Mouse (Mus musculus): ENCODE results near the gene Diablo. TPM values are rescaled to one million over a fixed set of nuclear protein-coding genes. Genes with fewer than 3 reads are reported as not detected.

The Diablo gene
- total and polyA plus RNA-seq, 2 experiments from 2014 or later: 73.2 to 97.6 TPM

GRCm38 (mm10) chr5:123533801-123534200, 9.8 kb upstream of the Diablo start:
- H3K27me3 ChIP-seq (ENCODE audit: insufficient read depth, low read length): no peaks in the 10 kb centered on the region
- ATAC-seq (no peak), DNase-seq (no peak)
- H3K27ac ChIP-seq (ENCODE audit: low read depth, low read length): no peak overlapping the region
- no peaks in the 10 kb centered on the region for H3K9me3 ChIP-seq (ENCODE audit: low read length)
- no peak for TF ChIP-seq CTCF (IDR thresholded peaks at IDR 0.05; ENCODE audit: low read depth)
- no peaks in the 10 kb centered on the region for H3K4me1 ChIP-seq (ENCODE audit: insufficient read depth)
- peaks cover 79% of the 10 kb centered on the region for H3K36me3 ChIP-seq (ENCODE audit: insufficient read depth)
- H3K9ac ChIP-seq: no peak overlapping the region
- no peak overlapping the region for H3K4me3 ChIP-seq (ENCODE audit: low read depth, low read length)
- 94% methylated on average over 10 of the region's 10 CpGs for WGBS
- H3K4me2 ChIP-seq (ENCODE audit: low read depth): no peak overlapping the region

GRCm38 (mm10) chr5:123530056-123530455, 6.1 kb upstream of the Diablo start:
- H3K4me2 ChIP-seq (ENCODE audit: low read depth): no peak overlapping the region
- ATAC-seq: no peak
- WGBS: 87% methylated on average over 8 of the region's 8 CpGs
- H3K9ac ChIP-seq: no peak overlapping the region
- no peak for DNase-seq
- no peaks in the 10 kb centered on the region for H3K27me3 ChIP-seq (ENCODE audit: insufficient read depth, low read length)
- H3K9me3 ChIP-seq (ENCODE audit: low read length): no peaks in the 10 kb centered on the region
- no peaks in the 10 kb centered on the region for H3K4me1 ChIP-seq (ENCODE audit: insufficient read depth)
- H3K4me3 ChIP-seq (ENCODE audit: low read depth, low read length): no peak overlapping the region
- peaks cover 72% of the 10 kb centered on the region for H3K36me3 ChIP-seq (ENCODE audit: insufficient read depth)
- TF ChIP-seq CTCF (IDR thresholded peaks at IDR 0.05; ENCODE audit: low read depth): no peak
- H3K27ac ChIP-seq (ENCODE audit: low read depth, low read length): no peak overlapping the region

DNA sequence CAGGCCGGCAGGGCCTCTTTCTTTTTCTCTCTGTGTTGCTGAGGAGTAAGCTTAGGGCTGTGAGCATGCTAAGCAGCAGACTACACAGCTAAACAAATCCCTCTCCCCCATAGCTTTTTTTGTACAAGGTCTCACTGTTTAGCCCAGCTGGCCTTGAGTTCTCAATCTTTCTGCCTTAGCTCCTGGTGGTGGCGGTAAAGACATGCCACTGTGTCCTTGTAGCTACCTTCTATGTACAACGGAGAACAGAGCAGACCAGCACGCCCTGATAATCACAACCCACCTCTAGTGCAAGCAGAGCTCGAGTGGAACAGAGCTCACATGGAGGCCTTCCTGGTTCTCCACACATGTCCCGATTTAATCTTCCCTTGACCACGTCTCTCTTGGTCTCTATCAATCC, 4.7 kb upstream of the Diablo start:
- no peaks in the 10 kb centered on the region for H3K9me3 ChIP-seq (ENCODE audit: low read length)
- TF ChIP-seq CTCF (IDR thresholded peaks at IDR 0.05; ENCODE audit: low read depth): 0 out of 2 replicates have a peak, but pooled peaks have one; percentile 4
- H3K4me2 ChIP-seq (ENCODE audit: low read depth): no peak overlapping the region
- no peak overlapping the region for H3K9ac ChIP-seq
- H3K4me1 ChIP-seq (ENCODE audit: insufficient read depth): no peaks in the 10 kb centered on the region
- 77% methylated on average over 7 of the region's 7 CpGs for WGBS
- H3K27me3 ChIP-seq (ENCODE audit: insufficient read depth, low read length): no peaks in the 10 kb centered on the region
- DNase-seq: no peak
- H3K27ac ChIP-seq (ENCODE audit: low read depth, low read length): no peak overlapping the region
- H3K36me3 ChIP-seq (ENCODE audit: insufficient read depth): peaks cover 61% of the 10 kb centered on the region
- no peak overlapping the region for H3K4me3 ChIP-seq (ENCODE audit: low read depth, low read length)
- ATAC-seq: no peak

- H3K27ac ChIP-seq (ENCODE audit: low read depth, low read length): no peak overlapping the region
- TF ChIP-seq CTCF (IDR thresholded peaks at IDR 0.05; ENCODE audit: low read depth): no peak
- H3K27me3 ChIP-seq (ENCODE audit: insufficient read depth, low read length): no peaks in the 10 kb centered on the region
- H3K4me3 ChIP-seq (ENCODE audit: low read depth, low read length): no peak overlapping the region
- H3K4me1 ChIP-seq (ENCODE audit: insufficient read depth): peaks cover 12% of the 10 kb centered on the region
- no peak overlapping the region for H3K4me2 ChIP-seq (ENCODE audit: low read depth)
- H3K36me3 ChIP-seq (ENCODE audit: insufficient read depth): peaks cover 35% of the 10 kb centered on the region
- no peak overlapping the region for H3K9ac ChIP-seq
- ATAC-seq: no peak
- H3K9me3 ChIP-seq (ENCODE audit: low read length): no peaks in the 10 kb centered on the region
- DNase-seq: no peak
- WGBS: 91% methylated on average over 9 of the region's 9 CpGs
Observed at GRCm38 (mm10) chr5:123525916-123526495, 2.0 kb upstream of the Diablo start.

DNA sequence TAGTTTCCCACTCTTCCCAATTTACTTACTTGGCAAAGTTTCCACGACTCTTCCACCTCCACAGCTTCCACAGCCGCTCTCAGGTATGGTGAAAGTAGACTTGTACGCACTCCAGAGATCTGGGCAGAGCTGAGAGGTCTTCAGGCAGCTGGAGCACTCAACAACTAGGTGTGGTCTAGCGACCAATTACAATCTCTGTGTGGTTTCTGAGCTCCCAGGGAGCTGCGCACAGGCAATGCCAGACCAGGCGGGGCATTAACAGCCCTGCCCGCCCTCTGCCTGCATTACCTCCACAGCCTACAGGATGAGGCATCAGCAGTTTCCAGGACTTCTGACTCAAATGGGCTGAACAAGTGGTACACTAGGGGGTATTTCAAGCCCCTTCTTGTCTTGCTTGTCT, 1.3 kb upstream of the Diablo start, which contains the start of gene Gm49027:
Gm49027 (minus strand) TSS at position 208 of the 400 bp plus-strand sequence.
- TF ChIP-seq CTCF (IDR thresholded peaks at IDR 0.05; ENCODE audit: low read depth): no peak
- H3K36me3 ChIP-seq (ENCODE audit: insufficient read depth): peaks cover 27% of the 10 kb centered on the region
- 80% methylated on average over 7 of the region's 7 CpGs for WGBS
- DNase-seq (no peak), ATAC-seq (no peak)
- peak within 1 kb of the TSS; percentile 90 for H3K4me3 ChIP-seq (ENCODE audit: low read depth, low read length)
- peak within 1 kb of the TSS; percentile 63 for H3K9ac ChIP-seq
- peak within 1 kb of the TSS; percentile 80 for H3K4me2 ChIP-seq (ENCODE audit: low read depth)
- H3K27me3 ChIP-seq (ENCODE audit: insufficient read depth, low read length): no peaks in the 10 kb centered on the region
- peak within 1 kb of the TSS; percentile 74; the same call in 1 of the 2 replicates for H3K27ac ChIP-seq (ENCODE audit: low read depth, low read length)
- no peaks in the 10 kb centered on the region for H3K9me3 ChIP-seq (ENCODE audit: low read length)
- peaks cover 12% of the 10 kb centered on the region for H3K4me1 ChIP-seq (ENCODE audit: insufficient read depth)

DNA sequence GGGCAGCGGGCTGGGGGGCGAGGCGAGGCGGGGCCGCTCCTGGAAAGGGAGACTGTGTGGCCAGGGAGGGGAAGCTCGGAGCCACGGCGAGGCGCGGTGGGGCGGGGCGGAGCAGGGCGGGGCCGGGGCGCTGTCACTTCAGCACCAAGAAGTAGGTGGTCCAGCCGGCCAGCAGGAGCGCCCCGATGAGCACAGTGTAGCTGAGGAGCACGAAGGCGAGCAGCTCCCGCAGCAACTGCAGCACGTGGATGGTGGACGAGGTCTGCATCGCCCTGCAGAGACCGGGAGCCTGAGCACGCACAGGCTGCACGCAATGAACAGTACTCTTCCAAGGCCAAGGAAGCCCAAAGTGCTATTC, 396 bp upstream of the Diablo start:
- Histone ChIP-seq H3K4me3 (ENCODE audit: low read depth, low read length) (peak overlapping the region; percentile 90), H3K9me3 (ENCODE audit: low read length) (no peaks in the 10 kb centered on the region), H3K27me3 (ENCODE audit: insufficient read depth, low read length) (no peaks in the 10 kb centered on the region), H3K4me1 (ENCODE audit: insufficient read depth) (peaks cover 12% of the 10 kb centered on the region), H3K27ac (ENCODE audit: low read depth, low read length) (peak overlapping the region; percentile 74; the same call in 1 of the 2 replicates), H3K9ac (peak overlapping the region; percentile 63), H3K4me2 (ENCODE audit: low read depth) (peak overlapping the region; percentile 80), H3K36me3 (ENCODE audit: insufficient read depth) (peaks cover 21% of the 10 kb centered on the region)
- WGBS: 0% methylated on average over 23 of the region's 27 CpGs
- peak; percentile 83 for ATAC-seq
- DNase-seq: no peak
- peak; percentile 30 for TF ChIP-seq CTCF (IDR thresholded peaks at IDR 0.05; ENCODE audit: low read depth)

DNA sequence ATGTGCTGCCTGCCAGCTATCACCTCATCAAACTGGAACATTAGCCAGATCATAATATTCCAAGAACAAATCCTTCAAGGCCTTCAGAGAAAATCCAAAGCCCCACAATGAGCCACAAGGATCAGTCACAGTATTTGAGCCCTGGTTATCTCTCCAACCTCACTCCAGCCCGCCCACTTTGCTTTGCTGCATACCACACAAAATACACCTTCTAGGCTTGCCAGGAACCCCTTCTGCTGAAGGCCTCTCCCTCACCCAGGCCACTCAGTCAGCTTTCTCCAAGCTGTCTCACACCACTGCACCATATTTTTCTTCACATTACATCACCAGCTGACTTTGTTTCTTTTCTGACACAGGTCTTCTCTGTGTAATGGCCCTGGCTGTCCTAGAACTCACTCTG, 1.8 kb downstream of the Diablo start:
- Histone ChIP-seq H3K4me2 (ENCODE audit: low read depth) (no peak overlapping the region), H3K9ac (no peak overlapping the region), H3K4me3 (ENCODE audit: low read depth, low read length) (no peak overlapping the region), H3K36me3 (ENCODE audit: insufficient read depth) (peaks cover 18% of the 10 kb centered on the region), H3K27me3 (ENCODE audit: insufficient read depth, low read length) (no peaks in the 10 kb centered on the region), H3K27ac (ENCODE audit: low read depth, low read length) (no peak overlapping the region), H3K4me1 (ENCODE audit: insufficient read depth) (peaks cover 12% of the 10 kb centered on the region), H3K9me3 (ENCODE audit: low read length) (no peaks in the 10 kb centered on the region)
- ATAC-seq: no peak
- no peak for TF ChIP-seq CTCF (IDR thresholded peaks at IDR 0.05; ENCODE audit: low read depth)
- DNase-seq: no peak
- 90% methylated on average over 1 of the region's 1 CpGs for WGBS

All from forebrain, postnatal 0 days (tissue).